Mouse (Mus musculus): ENCODE measurements around the gene Prss57. TPM values are rescaled to one million over a fixed set of nuclear protein-coding genes. Genes with fewer than 3 reads are reported as not detected.

Prss57 gene
- polyA plus RNA-seq (2015; fragmentation: Nextera tagmentation; extraction: Ambion mirVana), result 5.0 and 7.2 TPM in 2 replicates

GRCm38 (mm10) chr10:79790861-79791260 is at the start of gene Prss57:
TSS of gene Prss57 (minus strand) at chr10:79790961.
- 69% methylated on average over 4 of the region's 4 CpGs for whole genome bisulfite sequencing (ENCODE audit: insufficient replicate concordance)
- TF ChIP-seq EP300 (IDR thresholded peaks at IDR 0.05; ENCODE audit: low read depth) (no peak), CTCF (IDR thresholded peaks at IDR 0.05; ENCODE audit: low read depth) (no peak)
- Histone ChIP-seq H3K9me3 (ENCODE audit: low read length) (no peaks in the 10 kb centered on the region), H3K4me2 (ENCODE audit: low read depth, low read length) (no peak within 1 kb of the TSS), H3K4me3 (ENCODE audit: low read depth, low read length) (no peak within 1 kb of the TSS), H3K9ac (replicated peaks) (no peak within 1 kb of the TSS), H3K27me3 (ENCODE audit: insufficient read depth, low read length) (no peaks in the 10 kb centered on the region), H3K27ac (ENCODE audit: low read depth) (peak within 1 kb of the TSS; percentile 46), H3K36me3 (replicated peaks; ENCODE audit: insufficient read depth, low read length) (no peaks in the 10 kb centered on the region), H3K4me1 (ENCODE audit: insufficient read depth) (peaks cover 10% of the 10 kb centered on the region; the same call in 1 of the 2 replicates)
- ATAC-seq, result no peak
- DNase-seq, result no peak

- H3K27ac ChIP-seq (ENCODE audit: low read depth), result no peak overlapping the region
- H3K9ac ChIP-seq (replicated peaks), result no peak overlapping the region
- 78% methylated on average over 3 of the region's 3 CpGs for WGBS (ENCODE audit: insufficient replicate concordance)
- H3K36me3 ChIP-seq (replicated peaks; ENCODE audit: insufficient read depth, low read length), result no peaks in the 10 kb centered on the region
- no peaks in the 10 kb centered on the region for H3K9me3 ChIP-seq (ENCODE audit: low read length)
- H3K27me3 ChIP-seq (ENCODE audit: insufficient read depth, low read length), result no peaks in the 10 kb centered on the region
- TF ChIP-seq EP300 (IDR thresholded peaks at IDR 0.05; ENCODE audit: low read depth), result no peak
- TF ChIP-seq CTCF (IDR thresholded peaks at IDR 0.05; ENCODE audit: low read depth), result no peak
- ATAC-seq (no peak), DNase-seq (no peak)
- peaks cover 3% of the 10 kb centered on the region; the same call in 1 of the 2 replicates for H3K4me1 ChIP-seq (ENCODE audit: insufficient read depth)
- H3K4me2 ChIP-seq (ENCODE audit: low read depth, low read length), result no peak overlapping the region
- H3K4me3 ChIP-seq (ENCODE audit: low read depth, low read length), result no peak overlapping the region
Measured at GRCm38 (mm10) chr10:79840091-79840490, 49.3 kb upstream of the Prss57 start.

GRCm38 (mm10) chr10:79838151-79838550 is 47.4 kb upstream of the Prss57 start:
- Histone ChIP-seq H3K4me3 (ENCODE audit: low read depth, low read length) (no peak overlapping the region), H3K27ac (ENCODE audit: low read depth) (no peak overlapping the region), H3K9ac (replicated peaks) (no peak overlapping the region), H3K27me3 (ENCODE audit: insufficient read depth, low read length) (no peaks in the 10 kb centered on the region), H3K9me3 (ENCODE audit: low read length) (no peaks in the 10 kb centered on the region), H3K4me2 (ENCODE audit: low read depth, low read length) (no peak overlapping the region), H3K4me1 (ENCODE audit: insufficient read depth) (peaks cover 3% of the 10 kb centered on the region; the same call in 1 of the 2 replicates), H3K36me3 (replicated peaks; ENCODE audit: insufficient read depth, low read length) (no peaks in the 10 kb centered on the region)
- TF ChIP-seq CTCF (IDR thresholded peaks at IDR 0.05; ENCODE audit: low read depth), result no peak
- TF ChIP-seq EP300 (IDR thresholded peaks at IDR 0.05; ENCODE audit: low read depth), result no peak
- ATAC-seq (no peak), DNase-seq (no peak)
- WGBS (ENCODE audit: insufficient replicate concordance), result 26% methylated on average over 2 of the region's 2 CpGs

DNA sequence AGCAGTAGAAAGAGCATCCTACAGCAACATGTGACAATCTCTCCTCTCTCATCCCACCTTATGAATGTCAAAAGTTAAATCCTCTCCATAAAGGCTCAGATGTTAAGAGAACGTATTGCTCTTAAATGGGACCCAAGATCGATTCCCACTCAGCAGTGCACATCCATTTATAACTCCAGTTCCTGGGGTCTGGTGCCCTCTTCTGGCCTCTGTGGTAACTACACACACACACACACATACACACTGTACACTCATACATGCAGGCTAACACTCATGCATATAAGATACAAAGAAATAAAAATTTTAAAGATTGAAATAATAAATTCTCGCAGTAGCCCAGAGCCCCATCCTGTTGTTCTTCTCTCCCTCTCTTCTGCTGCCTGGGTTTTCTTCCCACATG is 46.2 kb upstream of the Prss57 start:
- Histone ChIP-seq H3K4me2 (ENCODE audit: low read depth, low read length) (no peak overlapping the region), H3K27me3 (ENCODE audit: insufficient read depth, low read length) (no peaks in the 10 kb centered on the region), H3K4me1 (ENCODE audit: insufficient read depth) (peaks cover 3% of the 10 kb centered on the region; the same call in 1 of the 2 replicates), H3K9me3 (ENCODE audit: low read length) (no peaks in the 10 kb centered on the region), H3K27ac (ENCODE audit: low read depth) (no peak overlapping the region), H3K36me3 (replicated peaks; ENCODE audit: insufficient read depth, low read length) (no peaks in the 10 kb centered on the region), H3K4me3 (ENCODE audit: low read depth, low read length) (no peak overlapping the region), H3K9ac (replicated peaks) (no peak overlapping the region)
- WGBS (ENCODE audit: insufficient replicate concordance), result 89% methylated on average over 3 of the region's 3 CpGs
- no peak for TF ChIP-seq EP300 (IDR thresholded peaks at IDR 0.05; ENCODE audit: low read depth)
- TF ChIP-seq CTCF (IDR thresholded peaks at IDR 0.05; ENCODE audit: low read depth), result peak; percentile 39
- no peak for DNase-seq
- ATAC-seq, result no peak

DNA sequence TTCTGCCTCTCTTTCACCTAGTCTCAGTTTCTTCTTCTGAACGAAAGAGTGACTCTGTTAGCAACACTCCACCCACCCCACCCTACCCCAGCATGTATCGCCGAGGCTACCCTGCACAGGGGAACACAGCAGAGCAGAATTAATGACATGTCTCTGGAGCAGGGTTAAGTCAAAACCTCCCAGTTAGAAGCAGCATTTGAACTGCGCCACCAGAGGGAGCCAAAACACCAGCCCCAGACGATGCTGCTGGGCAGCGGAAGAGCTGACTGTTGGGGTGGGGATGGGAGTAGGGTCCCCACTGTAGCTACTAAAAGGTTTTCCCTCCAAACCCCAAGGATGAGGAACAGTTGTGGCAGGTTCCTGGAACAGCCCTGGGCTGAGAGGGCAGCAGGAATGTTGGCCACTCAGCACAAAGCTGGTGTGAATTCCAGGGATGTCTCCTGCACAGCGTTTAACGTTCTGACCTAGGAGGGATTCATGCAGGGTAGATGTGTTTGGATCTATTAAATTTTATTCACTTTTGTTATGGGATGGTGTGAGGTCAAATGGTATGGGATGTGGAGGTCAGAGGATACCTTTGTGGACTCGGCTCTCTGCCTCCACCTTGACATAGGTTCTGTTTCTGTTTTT is 44.1 kb upstream of the Prss57 start:
- no peaks in the 10 kb centered on the region for H3K9me3 ChIP-seq (ENCODE audit: low read length)
- 24% methylated on average over 9 of the region's 9 CpGs for WGBS (ENCODE audit: insufficient replicate concordance)
- H3K27ac ChIP-seq (ENCODE audit: low read depth), result no peak overlapping the region
- no peaks in the 10 kb centered on the region for H3K4me1 ChIP-seq (ENCODE audit: insufficient read depth)
- H3K27me3 ChIP-seq (ENCODE audit: insufficient read depth, low read length), result no peaks in the 10 kb centered on the region
- H3K4me2 ChIP-seq (ENCODE audit: low read depth, low read length), result no peak overlapping the region
- TF ChIP-seq CTCF (IDR thresholded peaks at IDR 0.05; ENCODE audit: low read depth) (peak; percentile 96), EP300 (IDR thresholded peaks at IDR 0.05; ENCODE audit: low read depth) (no peak)
- DNase-seq (peak; percentile 83), ATAC-seq (peak; percentile 38; the same call in 1 of the 2 replicates)
- no peak overlapping the region for H3K9ac ChIP-seq (replicated peaks)
- no peak overlapping the region for H3K4me3 ChIP-seq (ENCODE audit: low read depth, low read length)
- H3K36me3 ChIP-seq (replicated peaks; ENCODE audit: insufficient read depth, low read length), result no peaks in the 10 kb centered on the region

DNA sequence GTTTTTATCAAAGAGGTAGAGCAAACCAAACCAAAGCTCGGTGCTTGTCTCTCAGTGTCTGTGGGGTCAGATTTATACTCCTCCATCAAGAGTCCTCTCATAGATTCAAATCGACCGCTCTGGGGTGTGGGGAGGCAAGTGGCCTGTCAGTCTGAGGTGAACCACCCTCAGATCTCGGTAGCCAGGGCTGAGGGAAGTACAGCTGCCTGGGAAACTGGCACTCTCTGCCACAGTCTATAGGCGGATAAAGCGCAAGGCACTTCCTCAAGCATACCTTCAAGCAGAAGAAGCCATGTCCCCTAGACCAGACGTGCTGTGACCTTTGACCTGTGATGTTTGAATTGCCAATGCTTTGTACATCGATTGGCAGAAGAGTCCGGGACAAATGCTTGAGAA is 42.0 kb upstream of the Prss57 start:
- Histone ChIP-seq H3K27ac (ENCODE audit: low read depth) (no peak overlapping the region), H3K4me3 (ENCODE audit: low read depth, low read length) (no peak overlapping the region), H3K9ac (replicated peaks) (no peak overlapping the region), H3K9me3 (ENCODE audit: low read length) (no peaks in the 10 kb centered on the region), H3K36me3 (replicated peaks; ENCODE audit: insufficient read depth, low read length) (no peaks in the 10 kb centered on the region), H3K4me1 (ENCODE audit: insufficient read depth) (no peaks in the 10 kb centered on the region), H3K4me2 (ENCODE audit: low read depth, low read length) (no peak overlapping the region), H3K27me3 (ENCODE audit: insufficient read depth, low read length) (no peaks in the 10 kb centered on the region)
- DNase-seq, result no peak
- TF ChIP-seq CTCF (IDR thresholded peaks at IDR 0.05; ENCODE audit: low read depth) (no peak), EP300 (IDR thresholded peaks at IDR 0.05; ENCODE audit: low read depth) (no peak)
- 54% methylated on average over 9 of the region's 9 CpGs for WGBS (ENCODE audit: insufficient replicate concordance)
- no peak for ATAC-seq

Measured in liver, postnatal 0 days (tissue).